Mouse (Mus musculus) heart, embryonic 11.5 days (tissue): ENCODE measurements around the gene Antxr2. TPM values are rescaled to one million over a fixed set of nuclear protein-coding genes. Genes with fewer than 3 reads are reported as not detected.

Experiments used
- polyA plus RNA-seq: library from polyadenylated mRNA; unstranded; fragments of >200 nt; fragmentation: Nextera tagmentation; extraction: Ambion mirVana; gene quantifications from 2 replicates; pipeline ENCODE4 v1.2.1, GENCODE M21; 2014

Gene Antxr2
- polyA plus RNA-seq, 1 experiment from 2014 or later = 44.6 TPM

Other genes with a start within 250 kb of the Antxr2 start
- not detected in 2 replicates for gene Prdm8, start 136.2 kb upstream of the Antxr2 start, polyA plus RNA-seq
- 1.4 and 1.8 TPM in 2 replicates for gene Fgf5, start 223.1 kb upstream of the Antxr2 start, polyA plus RNA-seq